Mouse (Mus musculus) kidney, postnatal 0 days (tissue): Measurements from ENCODE around the gene Gm9747. TPM values are rescaled to one million over a fixed set of nuclear protein-coding genes. Genes with fewer than 3 reads are reported as not detected.
A peak's percentile ranks its signal among the peaks of the same experiment; 100 is the strongest.

Experiments used
- ATAC-seq: fragments of 200-750 bp; cut with Nextera tagmentation; replicated peaks from 2 replicates; pipeline ENCODE4 v1.8.0; 2017; ENCODE audit warnings: low read depth, moderate number of reproducible peaks, moderate TSS enrichment, moderate library complexity; ENCODE audit not compliant: low FRiP score
- DNase-seq: peaks from one replicate; pipeline ENCODE4 v3.0.0-alpha.2; 2016; ENCODE audit warnings: low spot score
- H3K27ac ChIP-seq: fragments of 300-500 bp; sonication (generic); 2 replicates; pipeline ENCODE4 v1.5.1; 2014; ENCODE audit warnings: mild to moderate bottlenecking
- H3K27me3 ChIP-seq: fragments of 300-500 bp; sonication (generic); 2 replicates; pipeline ENCODE4 v1.6.1; 2014; ENCODE audit warnings: low read length, mixed read lengths; ENCODE audit not compliant: insufficient read depth
- H3K36me3 ChIP-seq: fragments of 300-500 bp; sonication (generic); 2 replicates; pipeline ENCODE4 v1.6.1; 2014; ENCODE audit warnings: low read length, mixed read lengths; ENCODE audit not compliant: insufficient read depth
- H3K4me1 ChIP-seq: fragments of 300-500 bp; sonication (generic); replicated peaks from 2 replicates; pipeline ENCODE4 v1.6.1; 2014; ENCODE audit warnings: antibody characterized with exemption, low read length, mixed read lengths; ENCODE audit not compliant: insufficient read depth
- H3K4me2 ChIP-seq: fragments of 300-500 bp; sonication (generic); 2 replicates; pipeline ENCODE4 v1.6.1; 2014; ENCODE audit warnings: mild to moderate bottlenecking, low read length, moderate library complexity, mixed read lengths
- H3K4me3 ChIP-seq: fragments of 300-500 bp; sonication (generic); replicated peaks from 2 replicates; pipeline ENCODE4 v1.5.1; 2014; ENCODE audit warnings: low read depth, low read length
- H3K9ac ChIP-seq: fragments of 300-500 bp; sonication (generic); 2 replicates; pipeline ENCODE4 v1.6.1; 2014; ENCODE audit warnings: low read depth, low read length
- H3K9me3 ChIP-seq: fragments of 300-500 bp; sonication (generic); replicated peaks from 2 replicates; pipeline ENCODE4 v1.6.1; 2016; ENCODE audit warnings: low read length, inconsistent platforms, mixed read lengths
- CTCF ChIP-seq: IDR thresholded peaks from 2 replicates; pipeline ENCODE4 v1.5.1; 2016; ENCODE audit warnings: antibody characterized with exemption, low read depth, mild to moderate bottlenecking, moderate library complexity
- WGBS: fragments of 180-500 bp; shearing (Covaris S2); extraction: QIAGEN DNeasy Blood & Tissue Kit; methylation state at CpG from one replicate; pipeline ENCODE4 v1.1.7; 2014; 5-methylcytosine and 5-hydroxymethylcytosine counted together
- polyA plus RNA-seq: library from polyadenylated mRNA; unstranded; fragments of >200 nt; fragmentation: Nextera tagmentation; extraction: Ambion mirVana; gene quantifications from 2 replicates; pipeline ENCODE4 v1.2.1, GENCODE M21; 2015

Gene Gm9747
- polyA plus RNA-seq, 1 experiment from 2014 or later, result 10.8 TPM

DNA sequence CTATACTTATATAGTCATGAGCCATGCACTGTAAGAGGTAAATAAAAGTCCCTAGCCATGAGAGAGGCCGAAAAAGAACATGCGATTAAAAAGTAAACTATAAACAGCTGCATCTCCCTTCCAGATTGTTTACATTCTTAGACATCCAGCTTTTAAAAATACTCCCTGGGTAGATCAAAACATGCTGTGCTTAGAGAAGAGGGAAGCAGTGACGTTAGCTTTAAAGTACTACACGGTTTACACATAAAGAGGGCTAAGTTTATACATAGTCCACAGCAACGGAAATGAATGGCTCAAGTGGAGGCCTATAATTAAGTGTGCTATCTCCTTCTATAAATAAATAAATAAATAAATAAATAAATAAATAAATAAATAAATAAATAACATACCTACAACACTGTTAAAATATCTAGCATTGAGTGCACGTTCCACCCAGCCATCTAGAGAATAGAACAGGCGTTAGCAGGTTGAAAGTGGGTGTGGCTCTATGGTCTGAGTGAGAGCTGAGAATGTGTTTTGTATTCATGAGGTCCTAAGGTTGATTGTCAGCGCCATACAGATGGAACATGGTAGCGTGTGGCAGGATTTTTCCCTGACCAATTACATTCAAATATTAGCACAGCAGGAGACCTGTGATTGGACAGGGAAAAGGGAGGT is 21.0 kb downstream of the Gm9747 start:
- Histone ChIP-seq H3K9me3 (no peaks in the 10 kb centered on the region), H3K36me3 (no peaks in the 10 kb centered on the region), H3K4me3 (no peak overlapping the region), H3K4me1 (no peaks in the 10 kb centered on the region), H3K27me3 (no peaks in the 10 kb centered on the region), H3K9ac (no peak overlapping the region), H3K27ac (no peak overlapping the region), H3K4me2 (no peak overlapping the region)
- TF ChIP-seq CTCF, result no peak
- 75% methylated on average over 9 of the region's 9 CpGs for WGBS
- DNase-seq (peak; percentile 59), ATAC-seq (no peak; the same call in 1 of the 2 replicates)

DNA sequence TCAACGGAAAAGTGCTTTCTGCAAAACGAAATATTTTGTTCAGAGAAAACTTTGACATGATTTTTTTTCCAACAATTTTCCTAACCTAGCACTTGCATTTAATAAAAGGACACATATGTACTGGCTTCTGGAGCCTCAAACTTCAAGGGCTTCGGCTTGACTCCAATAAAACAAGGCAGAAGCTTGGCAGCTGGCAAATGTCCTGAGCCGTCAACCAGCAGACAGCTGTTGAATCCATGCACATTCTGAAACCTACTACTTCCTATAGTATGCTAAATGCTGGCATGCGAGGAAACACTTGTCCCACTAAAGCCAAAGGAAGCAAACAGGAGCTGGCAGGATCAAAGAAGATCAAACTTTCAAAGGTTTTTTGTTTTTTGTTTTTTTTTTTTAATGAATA is 24.5 kb downstream of the Gm9747 start:
- Histone ChIP-seq H3K27ac (no peak overlapping the region), H3K4me2 (no peak overlapping the region), H3K9me3 (no peaks in the 10 kb centered on the region), H3K4me3 (no peak overlapping the region), H3K4me1 (no peaks in the 10 kb centered on the region), H3K36me3 (no peaks in the 10 kb centered on the region), H3K9ac (no peak overlapping the region), H3K27me3 (no peaks in the 10 kb centered on the region)
- 40% methylated on average over 5 of the region's 5 CpGs for WGBS
- DNase-seq, result peak; percentile 29
- no peak for ATAC-seq
- TF ChIP-seq CTCF, result no peak

DNA sequence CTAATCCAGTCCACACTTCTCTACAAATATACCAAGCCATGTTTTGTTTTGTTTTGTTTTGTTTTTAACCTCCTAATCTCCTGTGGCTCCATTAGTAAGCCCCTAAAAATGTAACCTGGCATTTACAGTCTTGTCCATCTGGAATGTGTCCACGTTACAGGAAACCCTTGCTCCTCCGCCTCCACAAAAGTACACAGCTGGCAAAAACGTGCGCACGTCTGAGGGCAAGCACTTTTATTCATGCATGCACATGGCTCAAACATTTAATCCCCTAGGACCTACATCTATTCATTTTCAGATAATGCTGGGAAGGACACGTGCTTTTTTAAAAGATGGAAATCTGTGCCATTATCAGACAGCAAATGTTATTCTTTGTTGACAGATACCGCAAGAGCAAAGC is 25.4 kb downstream of the Gm9747 start:
- no peak for DNase-seq
- no peaks in the 10 kb centered on the region for H3K27me3 ChIP-seq
- no peak overlapping the region for H3K27ac ChIP-seq
- no peaks in the 10 kb centered on the region for H3K36me3 ChIP-seq
- H3K4me1 ChIP-seq, result no peaks in the 10 kb centered on the region
- no peak overlapping the region for H3K4me2 ChIP-seq
- no peak for TF ChIP-seq CTCF
- H3K9ac ChIP-seq, result no peak overlapping the region
- H3K9me3 ChIP-seq, result no peaks in the 10 kb centered on the region
- H3K4me3 ChIP-seq, result no peak overlapping the region
- WGBS, result 42% methylated on average over 7 of the region's 7 CpGs
- ATAC-seq, result no peak

DNA sequence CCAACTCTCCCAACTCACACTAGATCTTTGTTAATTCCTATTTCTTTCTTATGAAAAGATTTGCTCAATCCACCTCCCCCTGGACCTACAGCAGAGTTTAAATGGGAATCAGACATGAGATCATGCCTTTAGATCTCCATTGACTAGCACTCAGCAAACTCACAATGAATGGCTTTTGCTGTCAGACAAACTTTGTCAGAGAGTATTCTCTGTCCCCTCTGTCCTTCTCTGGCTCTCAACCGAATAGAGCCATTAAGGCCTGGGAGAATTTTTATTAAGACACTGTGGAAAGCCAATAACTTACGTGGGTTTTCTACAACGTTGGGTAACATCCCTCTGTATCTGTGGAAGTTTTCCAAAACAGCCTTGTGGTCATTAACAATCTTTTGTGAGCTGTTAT is 27.1 kb downstream of the Gm9747 start:
- Histone ChIP-seq H3K9me3 (no peaks in the 10 kb centered on the region), H3K9ac (no peak overlapping the region), H3K36me3 (no peaks in the 10 kb centered on the region), H3K27ac (no peak overlapping the region), H3K4me3 (no peak overlapping the region), H3K4me2 (no peak overlapping the region), H3K27me3 (no peaks in the 10 kb centered on the region), H3K4me1 (no peaks in the 10 kb centered on the region)
- ATAC-seq, result no peak
- TF ChIP-seq CTCF, result no peak
- DNase-seq, result no peak
- WGBS, result 66% methylated on average over 3 of the region's 3 CpGs

DNA sequence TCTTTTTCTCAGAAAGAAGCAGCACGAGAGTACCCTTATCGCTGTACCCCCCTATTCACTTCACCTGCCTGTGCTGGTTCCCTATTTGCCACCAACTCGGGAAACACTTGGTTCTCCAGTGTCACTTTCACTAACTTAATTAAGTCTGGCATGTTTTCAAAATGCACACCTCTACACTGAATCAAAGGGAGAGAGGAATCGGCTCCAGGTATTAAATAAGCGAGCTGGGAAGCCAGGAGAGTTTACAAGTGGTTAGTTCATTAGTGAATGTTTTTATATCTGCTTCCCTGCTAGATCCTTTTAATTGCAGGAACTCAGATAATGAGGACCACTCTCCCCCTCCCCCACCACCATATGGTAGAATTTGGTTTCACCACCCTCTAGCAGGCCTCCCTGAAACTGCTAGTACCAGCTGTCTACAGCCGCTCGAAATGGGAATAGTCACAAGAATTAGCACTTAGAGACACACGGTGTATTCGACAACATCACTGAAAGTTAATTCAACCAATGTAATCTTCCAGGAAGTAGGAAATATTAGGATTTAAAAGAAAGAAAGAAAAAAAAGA is 28.2 kb downstream of the Gm9747 start:
- no peaks in the 10 kb centered on the region for H3K36me3 ChIP-seq
- no peaks in the 10 kb centered on the region for H3K27me3 ChIP-seq
- no peak overlapping the region for H3K9ac ChIP-seq
- ATAC-seq, result no peak
- no peak for DNase-seq
- no peak overlapping the region for H3K4me3 ChIP-seq
- no peaks in the 10 kb centered on the region for H3K4me1 ChIP-seq
- no peak for TF ChIP-seq CTCF
- WGBS, result 43% methylated on average over 9 of the region's 9 CpGs
- no peaks in the 10 kb centered on the region for H3K9me3 ChIP-seq
- no peak overlapping the region for H3K27ac ChIP-seq
- H3K4me2 ChIP-seq, result no peak overlapping the region

GRCm38 (mm10) chr1:82261638-82262037 is 28.7 kb downstream of the Gm9747 start:
- TF ChIP-seq CTCF, result no peak
- H3K9me3 ChIP-seq, result no peaks in the 10 kb centered on the region
- H3K27me3 ChIP-seq, result no peaks in the 10 kb centered on the region
- H3K36me3 ChIP-seq, result no peaks in the 10 kb centered on the region
- no peak for DNase-seq
- H3K4me2 ChIP-seq, result no peak overlapping the region
- H3K4me3 ChIP-seq, result no peak overlapping the region
- ATAC-seq, result no peak
- 84% methylated on average over 5 of the region's 5 CpGs for WGBS
- no peak overlapping the region for H3K27ac ChIP-seq
- no peaks in the 10 kb centered on the region for H3K4me1 ChIP-seq
- H3K9ac ChIP-seq, result no peak overlapping the region
